Mouse (Mus musculus) liver, embryonic 14.5 days (tissue): ENCODE measurements around the gene Ppp2r1b. TPM values are rescaled to one million over a fixed set of nuclear protein-coding genes. Genes with fewer than 3 reads are reported as not detected.

ENCODE experiments used
- ATAC-seq: fragments of 200-750 bp; cut with Nextera tagmentation; 2 replicates; pipeline ENCODE4 v1.8.0; 2017; ENCODE audit warnings: moderate number of reproducible peaks, mild to moderate bottlenecking, moderate library complexity; ENCODE audit not compliant: insufficient read depth
- DNase-seq, 3 experiments: peaks; one replicate each; pipeline ENCODE4 v3.0.0-alpha.2; 2012 to 2013; ENCODE audit warnings: low read depth in 3 of 3, low spot score in 3 of 3
- H3K27ac ChIP-seq: fragments of 300-500 bp; sonication (generic); 2 replicates; pipeline ENCODE4 v1.5.1; 2014; ENCODE audit warnings: moderate library complexity, mild to moderate bottlenecking, control low read depth, inconsistent platforms
- H3K27me3 ChIP-seq: fragments of 300-500 bp; sonication (generic); 2 replicates; pipeline ENCODE4 v1.6.1; 2014; ENCODE audit warnings: mild to moderate bottlenecking, low read length, moderate library complexity; ENCODE audit not compliant: control insufficient read depth, insufficient read depth
- H3K36me3 ChIP-seq: fragments of 300-500 bp; sonication (generic); replicated peaks from 2 replicates; pipeline ENCODE4 v1.6.1; 2014; ENCODE audit warnings: low read depth; ENCODE audit not compliant: control insufficient read depth, insufficient read depth
- H3K4me1 ChIP-seq, 2 experiments: fragments of 200-500 bp in 1 of 2; fragments of 300-500 bp in 1 of 2; sonication (generic) in 1 of 2; replicated peaks; 2 replicates each; pipeline ENCODE4 v1.6.1; 2012 to 2014; ENCODE audit warnings: antibody characterized with exemption in 1 of 2, inconsistent platforms in 1 of 2, low read length in 1 of 2; ENCODE audit not compliant: control insufficient read depth in 2 of 2, insufficient read depth in 2 of 2
- H3K4me2 ChIP-seq: fragments of 300-500 bp; sonication (generic); 2 replicates; pipeline ENCODE4 v1.6.1; 2014; ENCODE audit warnings: low read depth, mild to moderate bottlenecking, control low read depth, moderate library complexity
- H3K4me3 ChIP-seq, 2 experiments: fragments of 200-500 bp in 1 of 2; fragments of 300-500 bp in 1 of 2; sonication (generic) in 1 of 2; 2 replicates each; pipeline ENCODE4 v1.5.1; 2012 to 2014; ENCODE audit warnings: low read depth in 2 of 2, low read length in 2 of 2, mild to moderate bottlenecking in 2 of 2, control low read depth in 1 of 2, inconsistent platforms in 1 of 2, moderate library complexity in 1 of 2; ENCODE audit not compliant: insufficient read depth in 1 of 2
- H3K9ac ChIP-seq: fragments of 300-500 bp; sonication (generic); replicated peaks from 2 replicates; pipeline ENCODE4 v1.6.1; 2014; ENCODE audit warnings: mild to moderate bottlenecking, control low read depth, moderate library complexity
- H3K9me3 ChIP-seq: fragments of 300-500 bp; sonication (generic); 2 replicates; pipeline ENCODE4 v1.6.1; 2016; ENCODE audit warnings: low read length, mixed read lengths; ENCODE audit not compliant: control insufficient read depth
- CTCF ChIP-seq: IDR thresholded peaks from 2 replicates; pipeline ENCODE4 v1.5.1; 2016; ENCODE audit warnings: antibody characterized with exemption, low read depth, control low read depth
- EP300 ChIP-seq: IDR thresholded peaks from 2 replicates; pipeline ENCODE4 v1.6.1; 2016; ENCODE audit warnings: antibody characterized with exemption, low read depth
- WGBS: fragments of 180-500 bp; shearing (Covaris S2); extraction: QIAGEN DNeasy Blood & Tissue Kit; methylation state at CpG from one replicate; pipeline ENCODE4 v1.1.7; 2014; ENCODE audit not compliant: insufficient replicate concordance; 5-methylcytosine and 5-hydroxymethylcytosine counted together
- polyA plus RNA-seq, 2 experiments: library from polyadenylated mRNA; depleted of rRNA in 1 of 2; stranded (reverse) in 1 of 2; unstranded in 1 of 2; fragments of >200 nt; fragmentation: Nextera tagmentation in 1 of 2; extraction: Ambion mirVana in 1 of 2; gene quantifications; 2 replicates each; pipeline versions ENCODE4 v1.2.1 to v1.2.3; 2012 to 2014

The Ppp2r1b gene
- polyA plus RNA-seq, 2 experiments: 27.7 to 69.1 TPM

GRCm38 (mm10) chr9:50855133-50855766 is 10.1 kb downstream of the Ppp2r1b start:
- H3K9me3 ChIP-seq: no peaks in the 10 kb centered on the region
- peak overlapping the region; percentile 73 for H3K9ac ChIP-seq
- DNase-seq (peak; percentile 65 to 87 (median 81)), ATAC-seq (peak; percentile 48)
- peak overlapping the region in 1 of 2 experiments; percentile 81; a peak in 3 of 4 replicates for H3K4me3 ChIP-seq
- H3K27me3 ChIP-seq: no peaks in the 10 kb centered on the region
- peak overlapping the region; percentile 95 for H3K27ac ChIP-seq
- H3K4me1 ChIP-seq: peaks cover 43 to 46% of the 10 kb centered on the region in 2 experiments
- peak overlapping the region; percentile 91 for H3K4me2 ChIP-seq
- H3K36me3 ChIP-seq: peaks cover 17% of the 10 kb centered on the region
- TF ChIP-seq CTCF (no peak), EP300 (peak; percentile 79)
- 21% methylated on average over 5 of the region's 5 CpGs for WGBS

DNA sequence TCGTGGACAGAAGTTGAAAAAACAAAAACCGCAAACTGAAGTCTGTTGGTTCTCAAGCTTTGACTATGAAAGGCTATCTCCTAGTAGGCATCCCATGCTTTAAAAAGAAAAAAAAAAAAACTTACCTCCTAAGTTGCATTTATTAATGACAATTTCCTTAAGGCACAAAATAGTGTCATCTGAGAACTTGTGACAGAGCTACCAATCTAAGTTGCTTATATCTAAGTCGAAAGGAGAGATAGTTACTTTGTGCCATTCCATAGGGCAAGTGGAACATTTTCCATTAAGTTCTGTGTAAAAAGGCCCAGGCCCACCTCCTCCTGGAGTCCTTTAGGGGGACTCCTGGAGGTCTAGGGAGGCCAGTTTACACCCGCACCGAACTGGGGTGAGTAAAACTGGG is 10.7 kb downstream of the Ppp2r1b start:
- TF ChIP-seq EP300: no peak
- no peak for TF ChIP-seq CTCF
- peak overlapping the region; percentile 91 for H3K4me2 ChIP-seq
- DNase-seq: no peak
- H3K9me3 ChIP-seq: no peaks in the 10 kb centered on the region
- peak overlapping the region; percentile 95 for H3K27ac ChIP-seq
- no peak for ATAC-seq
- no peaks in the 10 kb centered on the region for H3K27me3 ChIP-seq
- H3K36me3 ChIP-seq: peaks cover 22% of the 10 kb centered on the region
- H3K4me3 ChIP-seq: peak overlapping the region; percentile 81 to 82; a peak in 3 of 4 replicates
- peak overlapping the region; percentile 73 for H3K9ac ChIP-seq
- 39% methylated on average over 5 of the region's 5 CpGs for whole genome bisulfite sequencing
- H3K4me1 ChIP-seq: peaks cover 42 to 50% of the 10 kb centered on the region in 2 experiments

GRCm38 (mm10) chr9:50856341-50857081 is 11.4 kb downstream of the Ppp2r1b start:
- ATAC-seq: peak; percentile 75
- under 1% methylated on average over 45 of the region's 45 CpGs for WGBS
- Histone ChIP-seq H3K36me3 (peaks cover 30% of the 10 kb centered on the region), H3K4me2 (peak overlapping the region; percentile 91), H3K4me1 (peaks cover 40 to 46% of the 10 kb centered on the region in 2 experiments), H3K4me3 (peak overlapping the region; percentile 81 to 82), H3K9ac (peak overlapping the region; percentile 85), H3K9me3 (no peaks in the 10 kb centered on the region), H3K27me3 (no peaks in the 10 kb centered on the region), H3K27ac (peak overlapping the region; percentile 95)
- TF ChIP-seq EP300: no peak
- no peak for TF ChIP-seq CTCF
- peak; percentile 78 for DNase-seq

- H3K4me3 ChIP-seq: peak overlapping the region; percentile 81 to 82
- DNase-seq (no peak), ATAC-seq (peak; percentile 50)
- peaks cover 36% of the 10 kb centered on the region for H3K36me3 ChIP-seq
- H3K27me3 ChIP-seq: no peaks in the 10 kb centered on the region
- TF ChIP-seq CTCF (no peak), EP300 (no peak)
- H3K9me3 ChIP-seq: no peaks in the 10 kb centered on the region
- 2% methylated on average over 46 of the region's 46 CpGs for WGBS
- peak overlapping the region; percentile 91 for H3K4me2 ChIP-seq
- H3K27ac ChIP-seq: peak overlapping the region; percentile 73
- peaks cover 40 to 46% of the 10 kb centered on the region in 2 experiments for H3K4me1 ChIP-seq
- H3K9ac ChIP-seq: peak overlapping the region; percentile 85
Measured at GRCm38 (mm10) chr9:50857082-50857641, 12.1 kb downstream of the Ppp2r1b start.

DNA sequence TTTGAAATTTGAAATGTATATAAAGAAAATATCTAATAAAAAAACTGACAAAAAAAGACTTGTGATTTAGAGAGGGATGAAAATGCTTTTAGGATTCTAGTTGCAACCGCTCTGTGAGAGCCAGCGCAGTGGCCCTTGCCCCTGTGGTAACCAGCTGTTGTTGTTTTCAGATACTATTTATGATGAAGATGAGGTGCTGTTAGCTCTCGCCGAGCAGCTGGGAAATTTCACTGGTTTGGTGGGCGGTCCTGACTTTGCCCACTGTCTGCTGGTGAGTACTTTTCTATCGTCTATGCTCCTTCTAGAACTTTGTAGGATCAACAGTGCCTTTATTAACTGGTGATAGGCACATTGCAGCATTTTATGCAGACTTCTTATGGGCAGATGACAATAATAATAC is 13.6 kb downstream of the Ppp2r1b start:
- Histone ChIP-seq H3K36me3 (peaks cover 51% of the 10 kb centered on the region), H3K4me2 (peak overlapping the region; percentile 91), H3K9ac (no peak overlapping the region), H3K4me1 (peaks cover 26 to 33% of the 10 kb centered on the region in 2 experiments), H3K4me3 (peak overlapping the region; percentile 17 to 26; a peak in 3 of 4 replicates), H3K27me3 (no peaks in the 10 kb centered on the region), H3K9me3 (no peaks in the 10 kb centered on the region), H3K27ac (no peak overlapping the region)
- DNase-seq: no peak
- ATAC-seq: no peak
- TF ChIP-seq CTCF (no peak), EP300 (no peak)
- WGBS: 79% methylated on average over 6 of the region's 6 CpGs
